Mouse (Mus musculus) midbrain, embryonic 10.5 days (tissue): ENCODE measurements at regions not wholly inside any gene's neighbourhood (a gene's known extent, or its start where the extent isn't known, plus 50 kb on each side); places are given as distances from the start of the nearest gene placed in this dataset.

Source experiments
- DNase-seq: peaks from one replicate; pipeline ENCODE4 v3.0.0-alpha.2; 2017; ENCODE audit warnings: low spot score
- H3K27ac ChIP-seq: fragments of 300-500 bp; sonication (generic); replicated peaks from 2 replicates; pipeline ENCODE4 v1.5.1; 2016; ENCODE audit warnings: mild to moderate bottlenecking
- H3K27me3 ChIP-seq: fragments of 300-500 bp; sonication (generic); 2 replicates; pipeline ENCODE4 v1.6.1; 2016; ENCODE audit warnings: low read depth, mild to moderate bottlenecking; ENCODE audit not compliant: poor library complexity, severe bottlenecking
- H3K36me3 ChIP-seq: fragments of 300-500 bp; sonication (generic); 2 replicates; pipeline ENCODE4 v1.6.1; 2016; ENCODE audit warnings: mild to moderate bottlenecking, moderate library complexity
- H3K4me1 ChIP-seq: fragments of 300-500 bp; sonication (generic); 2 replicates; pipeline ENCODE4 v1.6.1; 2016
- H3K4me3 ChIP-seq: fragments of 300-500 bp; sonication (generic); 2 replicates; pipeline ENCODE4 v1.5.1; 2016; ENCODE audit warnings: mild to moderate bottlenecking, moderate library complexity
- H3K9me3 ChIP-seq: fragments of 300-500 bp; sonication (generic); replicated peaks from 2 replicates; pipeline ENCODE4 v1.6.1; 2016; ENCODE audit warnings: mild to moderate bottlenecking
- WGBS: fragments of 180-500 bp; shearing (Covaris S2); methylation state at CpG from one replicate; pipeline ENCODE4 v1.1.7; 2016; 5-methylcytosine and 5-hydroxymethylcytosine counted together

DNA sequence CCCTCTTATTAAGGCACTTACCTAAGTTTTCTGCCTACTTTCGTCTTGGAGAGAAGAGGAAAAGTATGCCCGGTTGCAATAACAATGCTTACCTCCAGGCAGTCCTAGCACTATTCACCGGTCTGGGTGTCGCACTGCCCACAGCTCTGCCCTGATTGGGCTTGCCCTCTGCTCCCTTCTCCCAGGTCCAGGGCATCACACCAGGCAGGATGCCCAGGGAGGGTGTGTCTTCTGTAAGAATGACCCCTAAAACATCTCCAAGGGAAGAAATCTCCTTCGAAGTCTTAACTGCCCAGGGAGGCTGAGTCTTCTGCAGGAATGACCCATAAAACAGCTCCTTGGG, 49.9 kb upstream of the Cdh5 start:
- 56% methylated on average over 5 of the region's 5 CpGs for WGBS
- no peak overlapping the region for H3K27ac ChIP-seq
- H3K4me3 ChIP-seq: no peak overlapping the region
- DNase-seq: no peak
- no peaks in the 10 kb centered on the region for H3K9me3 ChIP-seq
- H3K27me3 ChIP-seq: no peaks in the 10 kb centered on the region; the same call in 1 of the 2 replicates
- 0 out of 2 replicates have a peak, but pooled peaks cover 2% of the 10 kb centered on the region for H3K4me1 ChIP-seq
- no peaks in the 10 kb centered on the region for H3K36me3 ChIP-seq
